Comparison of ENCODE assay signal across 25 mouse cellular contexts in genomic region chr15:7725505-7725904, GRCm38 (mm10).
"Had no signal": no experiment of that assay in that cellular context is flagged by ENCODE, and none has a peak within 500 bp of the region (broad histone marks: within the 10 kb centered on the region; RNA-seq: fewer than 3 reads in every experiment).

No protein-coding gene starts in this region.

- H3K4me2 ChIP-seq: kidney, embryonic 15.5 days; limb, embryonic 12.5 days; limb, embryonic 15.5 days; liver, embryonic 11.5 days; lung, embryonic 14.5 days; midbrain, embryonic 12.5 days; neural tube, embryonic 13.5 days; stomach, embryonic 15.5 days had no signal

- ATAC-seq: intestine, postnatal 0 days; liver, postnatal 0 days; lung, postnatal 0 days; midbrain, embryonic 16.5 days had no signal

- H3K9ac ChIP-seq: kidney, embryonic 15.5 days; limb, embryonic 12.5 days; limb, embryonic 15.5 days; liver, embryonic 14.5 days; liver, postnatal 0 days; lung, embryonic 14.5 days; midbrain, embryonic 12.5 days; neural tube, embryonic 13.5 days; stomach, embryonic 15.5 days had no signal

- H3K4me1 ChIP-seq: kidney, embryonic 15.5 days; midbrain, embryonic 12.5 days; neural tube, embryonic 13.5 days; stomach, embryonic 15.5 days had no signal

- H3K27me3 ChIP-seq: kidney, embryonic 15.5 days; limb, embryonic 15.5 days; midbrain, embryonic 12.5 days; neural tube, embryonic 13.5 days; stomach, embryonic 15.5 days had no signal

- DNase-seq: kidney, adult 2 months; kidney, postnatal 10 days; kidney, postnatal 36 days; left cerebral cortex, postnatal 4 days; liver, postnatal 0 days; lung, embryonic 14.5 days; retina, postnatal 1 day; right cerebral cortex, postnatal 25 days; spleen, adult 18-20 months; thymus, adult 18-20 months; thymus, postnatal 36 days had no signal

- H3K9me3 ChIP-seq: kidney, embryonic 15.5 days; limb, embryonic 12.5 days; limb, embryonic 15.5 days; midbrain, embryonic 12.5 days; neural tube, embryonic 13.5 days; stomach, embryonic 15.5 days had no signal

- H3K36me3 ChIP-seq: kidney, embryonic 15.5 days; limb, embryonic 12.5 days; limb, embryonic 15.5 days; midbrain, embryonic 12.5 days; neural tube, embryonic 13.5 days; stomach, embryonic 15.5 days had no signal

- H3K4me3 ChIP-seq: kidney, embryonic 15.5 days; left cerebral cortex, adult 2 months; limb, embryonic 12.5 days; limb, embryonic 15.5 days; midbrain, embryonic 12.5 days; myocyte; neural tube, embryonic 13.5 days; stomach, embryonic 15.5 days had no signal

- H3K27ac ChIP-seq: kidney, embryonic 15.5 days; left cerebral cortex, adult 2 months; limb, embryonic 12.5 days; limb, embryonic 15.5 days; liver, embryonic 14.5 days; macrophage; midbrain, embryonic 12.5 days; neural tube, embryonic 13.5 days; stomach, embryonic 15.5 days had no signal
